Comparison of ENCODE assay signal across 15 mouse cellular contexts in the genomic region with DNA sequence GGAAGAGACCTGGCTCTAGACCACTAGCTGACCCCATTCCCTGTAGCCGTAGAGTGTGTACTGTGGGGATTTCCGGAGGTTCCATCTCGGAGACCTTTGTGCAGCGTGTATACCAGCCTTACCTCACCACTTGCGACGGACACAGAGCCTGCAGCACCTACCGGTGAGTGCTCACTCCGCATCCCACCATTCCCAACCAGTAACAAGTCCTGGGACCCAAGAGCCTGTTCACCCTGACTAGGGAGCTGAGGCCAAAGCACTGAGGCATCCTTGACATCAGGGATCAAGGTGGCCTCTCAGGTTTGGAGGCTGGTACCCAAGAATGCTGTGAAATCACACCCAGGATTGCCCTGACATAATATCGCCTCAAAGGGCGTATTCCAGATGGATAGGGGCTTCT. TPM values are rescaled to one million over a fixed set of nuclear protein-coding genes. Genes with fewer than 3 reads are reported as not detected.
DNase-seq lines count a peak whose midpoint lies in the region; ATAC-seq and TF ChIP-seq lines count a peak whose summit lies in the region.
"Had no signal": no experiment of that assay in that cellular context is flagged by ENCODE, and none has a peak within 500 bp of the region (broad histone marks: within the 10 kb centered on the region; RNA-seq: fewer than 3 reads in every experiment).

No protein-coding gene starts in this region.

- H3K9me3 ChIP-seq in hindbrain, postnatal 0 days (ENCODE audit: low read length), result no peaks in the 10 kb centered on the region
- H3K9me3 ChIP-seq in hindbrain, embryonic 12.5 days (replicated peaks), result no peaks in the 10 kb centered on the region
- no peaks in the 10 kb centered on the region for H3K9me3 ChIP-seq in lung, postnatal 0 days (ENCODE audit: low read length)
- no peaks in the 10 kb centered on the region for H3K9me3 ChIP-seq in stomach, postnatal 0 days (ENCODE audit: control insufficient read depth, low read length)
- H3K9me3 ChIP-seq: midbrain, embryonic 12.5 days; neural tube, embryonic 12.5 days had no signal

- no peaks in the 10 kb centered on the region for H3K27me3 ChIP-seq in hindbrain, postnatal 0 days (ENCODE audit: insufficient read depth, low read length)
- H3K27me3 ChIP-seq in hindbrain, embryonic 12.5 days, result no peaks in the 10 kb centered on the region
- no peaks in the 10 kb centered on the region for H3K27me3 ChIP-seq in lung, postnatal 0 days (replicated peaks; ENCODE audit: insufficient read depth, low read length)
- H3K27me3 ChIP-seq in stomach, postnatal 0 days (ENCODE audit: control insufficient read depth, insufficient read depth, low read length), result no peaks in the 10 kb centered on the region
- H3K27me3 ChIP-seq: neural tube, embryonic 12.5 days had no signal

- WGBS in hindbrain, postnatal 0 days, result 92% methylated on average over 10 of the region's 10 CpGs
- 93% methylated on average over 10 of the region's 10 CpGs for WGBS in hindbrain, embryonic 12.5 days
- 77% methylated on average over 10 of the region's 10 CpGs for WGBS in lung, postnatal 0 days
- 86% methylated on average over 10 of the region's 10 CpGs for WGBS in stomach, postnatal 0 days

- H3K9ac ChIP-seq in hindbrain, postnatal 0 days (replicated peaks; ENCODE audit: low read length), result no peak overlapping the region
- H3K9ac ChIP-seq in hindbrain, embryonic 12.5 days, result no peak overlapping the region
- peak overlapping the region; percentile 79 for H3K9ac ChIP-seq in lung, postnatal 0 days (replicated peaks; ENCODE audit: low read depth)
- peak overlapping the region; percentile 68; the same call in 1 of the 2 replicates for H3K9ac ChIP-seq in stomach, postnatal 0 days (ENCODE audit: low read length)
- H3K9ac ChIP-seq: midbrain, embryonic 12.5 days had no signal

- TF ChIP-seq EP300 in lung, postnatal 0 days (IDR thresholded peaks at IDR 0.05), result no peak
- no peak for TF ChIP-seq EP300 in stomach, postnatal 0 days (optimal IDR thresholded peaks at IDR 0.05)

- TF ChIP-seq CTCF in hindbrain, postnatal 0 days (IDR thresholded peaks at IDR 0.05; ENCODE audit: low read depth), result no peak
- no peak for TF ChIP-seq CTCF in lung, postnatal 0 days (IDR thresholded peaks at IDR 0.05)
- TF ChIP-seq CTCF in stomach, postnatal 0 days (IDR thresholded peaks at IDR 0.05; ENCODE audit: low read depth), result no peak

- no peaks in the 10 kb centered on the region for H3K36me3 ChIP-seq in hindbrain, postnatal 0 days (ENCODE audit: insufficient read depth, low read length)
- no peaks in the 10 kb centered on the region for H3K36me3 ChIP-seq in hindbrain, embryonic 12.5 days
- H3K36me3 ChIP-seq in lung, postnatal 0 days (ENCODE audit: insufficient read depth, low read length), result peaks cover 19% of the 10 kb centered on the region
- H3K36me3 ChIP-seq in stomach, postnatal 0 days (ENCODE audit: control insufficient read depth, insufficient read depth, low read length), result peaks cover 9% of the 10 kb centered on the region
- H3K36me3 ChIP-seq: midbrain, embryonic 12.5 days; neural tube, embryonic 12.5 days had no signal

- ATAC-seq in hindbrain, postnatal 0 days, result no peak
- no peak for ATAC-seq in hindbrain, embryonic 12.5 days (ENCODE audit: low FRiP score)
- no peak for ATAC-seq in lung, postnatal 0 days
- ATAC-seq in stomach, postnatal 0 days (ENCODE audit: low FRiP score, low TSS enrichment), result no peak

- peak overlapping the region; percentile 16; the same call in 1 of the 2 replicates for H3K4me2 ChIP-seq in hindbrain, postnatal 0 days (ENCODE audit: low read depth, low read length)
- H3K4me2 ChIP-seq in hindbrain, embryonic 12.5 days (replicated peaks), result no peak overlapping the region
- peak overlapping the region; percentile 74 for H3K4me2 ChIP-seq in lung, postnatal 0 days (replicated peaks; ENCODE audit: low read depth, low read length)
- peak overlapping the region; percentile 36 for H3K4me2 ChIP-seq in stomach, postnatal 0 days (replicated peaks; ENCODE audit: low read depth)
- H3K4me2 ChIP-seq: midbrain, embryonic 12.5 days had no signal

- DNase-seq in adrenal gland, adult (ENCODE audit: inconsistent age in 2 of 2, low spot score in 1 of 2), result peak; percentile 17 to 62
- DNase-seq in adrenal gland, postnatal 36 days, result no peak
- DNase-seq in hindbrain, postnatal 0 days (ENCODE audit: low spot score), result no peak
- DNase-seq in lung, postnatal 0 days (ENCODE audit: low spot score), result no peak
- no peak for DNase-seq in lung, postnatal 36 days
- no peak for DNase-seq in stomach, postnatal 0 days (ENCODE audit: low spot score)
- DNase-seq in cerebellum, adult 9-11 months, result no peak
- DNase-seq: kidney, postnatal 14 days; right cerebral cortex, postnatal 14 days had no signal

- no peak overlapping the region for H3K27ac ChIP-seq in hindbrain, postnatal 0 days
- H3K27ac ChIP-seq in hindbrain, embryonic 12.5 days, result no peak overlapping the region
- H3K27ac ChIP-seq in lung, postnatal 0 days (ENCODE audit: low read length), result peak overlapping the region; percentile 91
- 0 out of 2 replicates have a peak overlapping the region, but pooled peaks have one; percentile 13 for H3K27ac ChIP-seq in stomach, postnatal 0 days (replicated peaks)
- H3K27ac ChIP-seq: midbrain, embryonic 12.5 days; neural tube, embryonic 12.5 days had no signal

- no peak overlapping the region for H3K4me3 ChIP-seq in hindbrain, postnatal 0 days (ENCODE audit: low read length)
- no peak overlapping the region for H3K4me3 ChIP-seq in hindbrain, embryonic 12.5 days
- H3K4me3 ChIP-seq in lung, postnatal 0 days (ENCODE audit: low read depth, low read length), result peak overlapping the region; percentile 58
- peak overlapping the region; percentile 21; the same call in 1 of the 2 replicates for H3K4me3 ChIP-seq in stomach, postnatal 0 days (ENCODE audit: low read depth, low read length)
- H3K4me3 ChIP-seq: midbrain, embryonic 12.5 days; neural tube, embryonic 12.5 days had no signal

- no peaks in the 10 kb centered on the region for H3K4me1 ChIP-seq in hindbrain, postnatal 0 days (ENCODE audit: insufficient read depth, low read length)
- H3K4me1 ChIP-seq in hindbrain, embryonic 12.5 days, result peaks cover 16% of the 10 kb centered on the region
- H3K4me1 ChIP-seq in lung, postnatal 0 days (ENCODE audit: insufficient read depth, low read depth, low read length), result peaks cover 6% of the 10 kb centered on the region; the same call in 1 of the 2 replicates
- no peaks in the 10 kb centered on the region for H3K4me1 ChIP-seq in stomach, postnatal 0 days (replicated peaks; ENCODE audit: control insufficient read depth, insufficient read depth)

RNA-seq across cellular contexts. Expression of a gene that starts 2.8 kb away (rescaled TPM):
- not detected for total RNA-seq in adrenal gland, postnatal 36 days (2021)
- not detected in 2 replicates for total RNA-seq in hindbrain, postnatal 0 days (2014; rRNA removed)
- not detected in 2 replicates for polyA plus RNA-seq in hindbrain, postnatal 0 days (2015; fragmentation: Nextera tagmentation; extraction: Ambion mirVana)
- not detected in 2 replicates for polyA plus RNA-seq in hindbrain, embryonic 12.5 days (2016; fragmentation: Nextera tagmentation; extraction: Ambion mirVana)
- not detected in 2 replicates for polyA plus RNA-seq in lung, postnatal 0 days (2015; fragmentation: Nextera tagmentation; extraction: Ambion mirVana)
- 0.18 TPM in 1 of 2 replicates, not detected in the other for polyA plus RNA-seq in stomach, postnatal 0 days (2015; fragmentation: Nextera tagmentation; extraction: Ambion mirVana)
- total RNA-seq: gastrocnemius, adult 8-10 months; left cerebral cortex, postnatal 25 days had no signal
- polyA plus RNA-seq: forebrain, embryonic 11.5 days; midbrain, embryonic 12.5 days; neural tube, embryonic 12.5 days had no signal

RNA-seq across cellular contexts. Expression of a gene that starts 9.5 kb away (rescaled TPM):
- total RNA-seq in adrenal gland, postnatal 36 days (2021), result 100 to 1,000 TPM in 1 of 2 experiments, 10 to 100 TPM in 1; 86.2 to 127 TPM
- 70.4 and 79.5 TPM in 2 replicates for total RNA-seq in hindbrain, postnatal 0 days (2014; rRNA removed)
- polyA plus RNA-seq in hindbrain, postnatal 0 days (2015; fragmentation: Nextera tagmentation; extraction: Ambion mirVana), result 74.8 and 76.5 TPM in 2 replicates
- 61.4 and 72.1 TPM in 2 replicates for polyA plus RNA-seq in hindbrain, embryonic 12.5 days (2016; fragmentation: Nextera tagmentation; extraction: Ambion mirVana)
- 412 and 467 TPM in 2 replicates for polyA plus RNA-seq in lung, postnatal 0 days (2015; fragmentation: Nextera tagmentation; extraction: Ambion mirVana)
- 49.7 and 54.3 TPM in 2 replicates for polyA plus RNA-seq in stomach, postnatal 0 days (2015; fragmentation: Nextera tagmentation; extraction: Ambion mirVana)

RNA-seq across cellular contexts. Expression of a gene that starts 14.9 kb away (rescaled TPM):
- total RNA-seq in adrenal gland, postnatal 36 days (2021), result 100 to 1,000 TPM; 301 to 364 TPM
- total RNA-seq in hindbrain, postnatal 0 days (2014; rRNA removed), result 12.2 and 13.9 TPM in 2 replicates
- polyA plus RNA-seq in hindbrain, postnatal 0 days (2015; fragmentation: Nextera tagmentation; extraction: Ambion mirVana), result 6.2 and 8.2 TPM in 2 replicates
- polyA plus RNA-seq in hindbrain, embryonic 12.5 days (2016; fragmentation: Nextera tagmentation; extraction: Ambion mirVana), result 11.7 and 13.1 TPM in 2 replicates
- polyA plus RNA-seq in lung, postnatal 0 days (2015; fragmentation: Nextera tagmentation; extraction: Ambion mirVana), result 59.5 and 72.8 TPM in 2 replicates
- polyA plus RNA-seq in stomach, postnatal 0 days (2015; fragmentation: Nextera tagmentation; extraction: Ambion mirVana), result 109 and 120 TPM in 2 replicates

RNA-seq across cellular contexts. Expression of a gene that starts 39.0 kb away (rescaled TPM):
- total RNA-seq in adrenal gland, postnatal 36 days (2021), result 1 to 10 TPM; 5.8 to 8.8 TPM
- 289 and 302 TPM in 2 replicates for total RNA-seq in hindbrain, postnatal 0 days (2014; rRNA removed)
- polyA plus RNA-seq in hindbrain, postnatal 0 days (2015; fragmentation: Nextera tagmentation; extraction: Ambion mirVana), result 129 and 142 TPM in 2 replicates
- 70.1 and 73.7 TPM in 2 replicates for polyA plus RNA-seq in hindbrain, embryonic 12.5 days (2016; fragmentation: Nextera tagmentation; extraction: Ambion mirVana)
- 6.2 and 8.2 TPM in 2 replicates for polyA plus RNA-seq in lung, postnatal 0 days (2015; fragmentation: Nextera tagmentation; extraction: Ambion mirVana)
- 10.9 and 13.4 TPM in 2 replicates for polyA plus RNA-seq in stomach, postnatal 0 days (2015; fragmentation: Nextera tagmentation; extraction: Ambion mirVana)

Comparison
In these comparisons a context has a peak if more than half of its experiments do, and no peak if none do; other contexts are left out.
1. DNase-seq: peak in adrenal gland, adult (2 of 2); none in adrenal gland, postnatal 36 days (0 of 2), hindbrain, postnatal 0 days (single experiment), lung, postnatal 0 days (single experiment), lung, postnatal 36 days (single experiment), stomach, postnatal 0 days (single experiment) and cerebellum, adult 9-11 months (single experiment).
2. H3K27ac ChIP-seq: peak in lung, postnatal 0 days (single experiment) and stomach, postnatal 0 days (single experiment); none in hindbrain, postnatal 0 days (single experiment) and hindbrain, embryonic 12.5 days (single experiment).
3. H3K4me3 ChIP-seq: peak in lung, postnatal 0 days (single experiment) and stomach, postnatal 0 days (single experiment); none in hindbrain, postnatal 0 days (single experiment) and hindbrain, embryonic 12.5 days (single experiment).
4. H3K9ac ChIP-seq: peak in lung, postnatal 0 days (single experiment) and stomach, postnatal 0 days (single experiment); none in hindbrain, postnatal 0 days (single experiment) and hindbrain, embryonic 12.5 days (single experiment).